ENCODE assay signal across 9 mouse cellular contexts in the genomic region with DNA sequence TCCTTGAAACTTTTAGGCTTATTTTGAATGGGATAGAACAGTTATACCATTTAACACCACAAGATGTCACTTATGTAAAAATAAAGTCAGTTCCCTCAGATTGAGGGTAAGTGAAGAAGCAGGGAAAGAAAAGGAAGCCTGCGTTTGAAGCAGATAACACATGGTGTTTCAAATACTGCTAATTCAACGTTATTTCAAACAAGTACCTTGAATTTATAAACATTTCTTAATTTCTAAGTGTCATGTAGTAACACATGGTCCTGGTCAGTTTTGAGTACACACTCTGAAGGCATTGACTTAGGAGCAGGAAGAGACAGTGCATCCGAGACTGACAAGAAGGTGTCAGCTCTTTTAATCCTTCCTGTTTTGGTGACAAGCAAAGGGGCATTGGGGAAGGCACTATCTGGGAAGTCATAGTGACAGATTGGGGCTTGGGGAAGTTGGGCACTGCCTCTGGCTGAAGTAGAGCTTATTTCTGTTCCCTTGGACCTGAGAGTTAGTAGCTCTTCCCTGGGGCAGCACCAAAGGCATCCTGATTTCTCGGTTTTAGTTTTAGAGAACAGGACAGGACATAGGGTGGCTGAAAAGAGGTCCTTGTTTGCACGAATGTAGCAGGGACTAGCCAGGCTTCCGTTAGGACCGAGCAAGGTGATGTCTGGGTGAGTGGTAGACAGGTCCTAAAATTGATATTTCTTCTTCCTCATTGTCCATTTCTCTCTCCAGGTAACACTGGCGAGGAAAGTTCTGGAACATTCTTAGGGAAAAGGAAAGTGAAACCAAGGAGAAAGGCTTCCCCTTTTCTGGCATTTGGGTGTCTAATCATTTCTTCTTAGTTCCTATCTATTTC. TPM values are rescaled to one million over a fixed set of nuclear protein-coding genes. Genes with fewer than 3 reads are reported as not detected.
DNase-seq lines count a peak whose midpoint lies in the region; ATAC-seq lines count a peak whose summit lies in the region.
"Had no signal": no experiment of that assay in that cellular context is flagged by ENCODE, and none has a peak within 500 bp of the region (broad histone marks: within the 10 kb centered on the region; RNA-seq: fewer than 3 reads in every experiment).

No protein-coding gene starts in this region.

- H3K4me1 ChIP-seq in forebrain, embryonic 13.5 days = peaks cover 12% of the 10 kb centered on the region
- peaks cover 17% of the 10 kb centered on the region for H3K4me1 ChIP-seq in forebrain, embryonic 12.5 days
- peaks cover 28% of the 10 kb centered on the region for H3K4me1 ChIP-seq in lung, embryonic 15.5 days

- no peaks in the 10 kb centered on the region for H3K36me3 ChIP-seq in forebrain, embryonic 13.5 days (ENCODE audit: poor library complexity, severe bottlenecking)
- no peaks in the 10 kb centered on the region for H3K36me3 ChIP-seq in forebrain, embryonic 12.5 days (replicated peaks)
- no peaks in the 10 kb centered on the region for H3K36me3 ChIP-seq in lung, embryonic 15.5 days

- no peak overlapping the region for H3K27ac ChIP-seq in forebrain, embryonic 13.5 days
- no peak overlapping the region for H3K27ac ChIP-seq in forebrain, embryonic 12.5 days
- H3K27ac ChIP-seq in lung, embryonic 15.5 days = no peak overlapping the region

- 77% methylated on average over 8 of the region's 8 CpGs for WGBS in forebrain, embryonic 13.5 days
- 79% methylated on average over 8 of the region's 8 CpGs for WGBS in forebrain, embryonic 12.5 days
- WGBS in lung, embryonic 15.5 days = 52% methylated on average over 8 of the region's 8 CpGs

- ATAC-seq in forebrain, embryonic 13.5 days = peak; percentile 10; the same call in 1 of the 2 replicates
- no peak for ATAC-seq in forebrain, embryonic 12.5 days (ENCODE audit: low FRiP score)
- no peak for ATAC-seq in lung, embryonic 15.5 days (ENCODE audit: borderline replicate concordance, extremely low read depth, low FRiP score, low TSS enrichment)
- ATAC-seq in hematopoietic stem cell, adult 5-6 weeks (replicated peaks in 1 of 2; ENCODE audit: insufficient read depth in 1 of 2, low FRiP score in 2 of 2, low TSS enrichment in 1 of 2, low read depth in 1 of 2, poor library complexity in 2 of 2, severe bottlenecking in 2 of 2) = peak; percentile 72 to 81
- peak; percentile 45 for ATAC-seq in neutrophil, adult 5-6 weeks (ENCODE audit: extremely low read depth, insufficient number of reproducible peaks, low FRiP score, poor library complexity, severe bottlenecking)

- H3K4me3 ChIP-seq in forebrain, embryonic 13.5 days = no peak overlapping the region
- H3K4me3 ChIP-seq in forebrain, embryonic 12.5 days (replicated peaks) = no peak overlapping the region
- H3K4me3 ChIP-seq in lung, embryonic 15.5 days = no peak overlapping the region

- H3K9me3 ChIP-seq in forebrain, embryonic 13.5 days (replicated peaks) = no peaks in the 10 kb centered on the region
- H3K9me3 ChIP-seq in forebrain, embryonic 12.5 days = no peaks in the 10 kb centered on the region
- H3K9me3 ChIP-seq in lung, embryonic 15.5 days = no peaks in the 10 kb centered on the region

- H3K4me2 ChIP-seq in forebrain, embryonic 13.5 days = no peak overlapping the region
- no peak overlapping the region for H3K4me2 ChIP-seq in forebrain, embryonic 12.5 days
- peak overlapping the region; percentile 37; the same call in 1 of the 2 replicates for H3K4me2 ChIP-seq in lung, embryonic 15.5 days

- no peak overlapping the region for H3K9ac ChIP-seq in forebrain, embryonic 13.5 days
- H3K9ac ChIP-seq in forebrain, embryonic 12.5 days = no peak overlapping the region
- H3K9ac ChIP-seq in lung, embryonic 15.5 days = no peak overlapping the region

- H3K27me3 ChIP-seq in forebrain, embryonic 13.5 days = no peaks in the 10 kb centered on the region
- no peaks in the 10 kb centered on the region for H3K27me3 ChIP-seq in forebrain, embryonic 12.5 days
- no peaks in the 10 kb centered on the region for H3K27me3 ChIP-seq in lung, embryonic 15.5 days

- no peak for DNase-seq in lung, adult 18-20 months
- no peak for DNase-seq in right cerebral cortex, adult 2 months (ENCODE audit: low spot score in 2 of 2)
- no peak for DNase-seq in adrenal gland, postnatal 10 days
- DNase-seq: spleen, adult 18-20 months had no signal

RNA-seq across cellular contexts. Expression of gene Ap3b1, which starts 23.3 kb away (rescaled TPM):
- 29.9 and 32.5 TPM in 2 replicates for polyA plus RNA-seq in forebrain, embryonic 13.5 days (2015; fragmentation: Nextera tagmentation; extraction: Ambion mirVana)
- polyA plus RNA-seq in forebrain, embryonic 12.5 days (2016; fragmentation: Nextera tagmentation; extraction: Ambion mirVana) = 36.1 and 36.7 TPM in 2 replicates
- 39.7 and 45.0 TPM in 2 replicates for polyA plus RNA-seq in lung, embryonic 15.5 days (2015; fragmentation: Nextera tagmentation; extraction: Ambion mirVana)
- 107 and 113 TPM in 2 replicates for total RNA-seq in hematopoietic stem cell, adult 5-6 weeks (2017)
- 101 and 112 TPM in 2 replicates for total RNA-seq in neutrophil, adult 5-6 weeks (2017)
- total RNA-seq in adrenal gland, postnatal 10 days (2021) = 10 to 100 TPM; 36.1 to 39.3 TPM

Comparison
In these comparisons a context has a peak if more than half of its experiments do, and no peak if none do; other contexts are left out.
1. ATAC-seq: peak in forebrain, embryonic 13.5 days (single experiment), hematopoietic stem cell, adult 5-6 weeks (2 of 2) and neutrophil, adult 5-6 weeks (single experiment); none in forebrain, embryonic 12.5 days (single experiment) and lung, embryonic 15.5 days (single experiment).